Mouse (Mus musculus): ENCODE results near the gene Cyp11a1. TPM values are rescaled to one million over a fixed set of nuclear protein-coding genes. Genes with fewer than 3 reads are reported as not detected.

Cyp11a1 gene
- polyA plus RNA-seq, 1 experiment from 2014 or later: 0.64 TPM

DNA sequence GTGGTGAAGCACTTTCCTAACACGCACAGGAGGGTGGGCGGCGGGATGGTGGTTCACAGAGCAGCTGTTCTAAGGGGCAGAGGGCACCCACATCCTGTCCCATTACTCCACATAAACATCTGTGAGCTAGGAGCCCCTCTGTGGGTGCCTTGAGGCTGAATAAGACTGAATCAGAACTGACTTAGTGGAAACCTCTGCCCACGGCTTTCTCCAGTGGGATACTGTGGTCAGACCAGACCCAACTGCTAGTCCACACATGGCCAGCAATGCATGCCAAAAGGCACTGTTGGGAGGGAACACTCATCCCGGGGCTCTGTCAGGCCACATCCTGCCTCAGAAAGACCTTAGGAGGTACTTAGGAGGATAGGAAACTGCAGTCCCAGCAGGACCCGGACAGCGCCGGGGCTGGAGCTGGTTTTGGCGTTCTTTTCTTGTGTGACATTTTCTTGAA lies 34.0 kb upstream of the Cyp11a1 start:
- DNase-seq (ENCODE audit: low spot score): no peak
- no peaks in the 10 kb centered on the region for H3K27me3 ChIP-seq (ENCODE audit: insufficient read depth, low read length)
- H3K27ac ChIP-seq: 0 out of 2 replicates have a peak overlapping the region, but pooled peaks have one; percentile 2
- no peak for TF ChIP-seq CTCF (IDR thresholded peaks at IDR 0.05; ENCODE audit: low read depth)
- no peaks in the 10 kb centered on the region for H3K36me3 ChIP-seq (ENCODE audit: insufficient read depth, low read length)
- H3K9me3 ChIP-seq (replicated peaks; ENCODE audit: low read length): no peaks in the 10 kb centered on the region; the same call in 1 of the 2 replicates
- peaks cover 6% of the 10 kb centered on the region; the same call in 1 of the 2 replicates for H3K4me1 ChIP-seq (replicated peaks; ENCODE audit: insufficient read depth, low read length)
- H3K4me3 ChIP-seq (replicated peaks; ENCODE audit: low read depth, low read length): no peak overlapping the region
- H3K9ac ChIP-seq (ENCODE audit: low read depth, low read length): no peak overlapping the region
- H3K4me2 ChIP-seq (ENCODE audit: low read length): no peak overlapping the region
- no peak for ATAC-seq (replicated peaks; ENCODE audit: low FRiP score, low read depth)
- 45% methylated on average over 9 of the region's 9 CpGs for WGBS

DNA sequence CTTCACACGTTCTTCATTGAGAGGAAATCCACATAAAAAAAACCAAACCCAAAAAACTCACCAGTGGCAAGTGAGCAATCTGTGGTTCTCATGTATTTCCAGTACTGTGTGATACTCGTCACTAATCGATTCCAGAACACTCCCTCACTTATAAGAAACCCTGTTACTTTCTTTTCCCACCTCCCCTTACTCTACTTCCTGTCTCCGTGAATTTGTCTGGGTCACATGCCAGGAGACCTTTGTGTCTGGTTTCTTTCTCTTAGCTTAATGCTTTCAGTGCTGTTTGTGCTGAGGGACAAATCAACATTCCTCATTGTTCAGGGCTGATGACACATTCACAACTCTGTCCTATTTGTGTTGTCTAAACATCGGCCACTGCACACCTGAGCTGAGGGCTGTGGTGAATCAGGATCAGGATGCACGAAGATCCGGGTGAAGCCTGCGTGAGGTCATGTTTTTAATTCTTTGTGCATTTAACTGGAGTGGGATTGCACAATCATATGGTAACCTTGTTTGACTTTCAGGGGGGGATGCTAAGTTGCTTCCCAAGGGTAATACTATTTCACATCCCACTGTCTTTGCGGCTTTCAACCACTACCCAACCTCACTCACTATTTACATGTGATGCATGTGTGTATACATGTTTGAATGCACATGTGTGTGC lies 33.3 kb upstream of the Cyp11a1 start:
- H3K36me3 ChIP-seq (ENCODE audit: insufficient read depth, low read length): no peaks in the 10 kb centered on the region
- peaks cover 6% of the 10 kb centered on the region; the same call in 1 of the 2 replicates for H3K4me1 ChIP-seq (replicated peaks; ENCODE audit: insufficient read depth, low read length)
- no peak overlapping the region for H3K9ac ChIP-seq (ENCODE audit: low read depth, low read length)
- no peak for TF ChIP-seq CTCF (IDR thresholded peaks at IDR 0.05; ENCODE audit: low read depth)
- DNase-seq (ENCODE audit: low spot score) (no peak), ATAC-seq (replicated peaks; ENCODE audit: low FRiP score, low read depth) (no peak)
- H3K4me2 ChIP-seq (ENCODE audit: low read length): no peak overlapping the region
- no peak overlapping the region for H3K4me3 ChIP-seq (replicated peaks; ENCODE audit: low read depth, low read length)
- 0 out of 2 replicates have a peak overlapping the region, but pooled peaks have one; percentile 2 for H3K27ac ChIP-seq
- no peaks in the 10 kb centered on the region for H3K27me3 ChIP-seq (ENCODE audit: insufficient read depth, low read length)
- no peaks in the 10 kb centered on the region; the same call in 1 of the 2 replicates for H3K9me3 ChIP-seq (replicated peaks; ENCODE audit: low read length)
- WGBS: 45% methylated on average over 9 of the region's 9 CpGs

DNA sequence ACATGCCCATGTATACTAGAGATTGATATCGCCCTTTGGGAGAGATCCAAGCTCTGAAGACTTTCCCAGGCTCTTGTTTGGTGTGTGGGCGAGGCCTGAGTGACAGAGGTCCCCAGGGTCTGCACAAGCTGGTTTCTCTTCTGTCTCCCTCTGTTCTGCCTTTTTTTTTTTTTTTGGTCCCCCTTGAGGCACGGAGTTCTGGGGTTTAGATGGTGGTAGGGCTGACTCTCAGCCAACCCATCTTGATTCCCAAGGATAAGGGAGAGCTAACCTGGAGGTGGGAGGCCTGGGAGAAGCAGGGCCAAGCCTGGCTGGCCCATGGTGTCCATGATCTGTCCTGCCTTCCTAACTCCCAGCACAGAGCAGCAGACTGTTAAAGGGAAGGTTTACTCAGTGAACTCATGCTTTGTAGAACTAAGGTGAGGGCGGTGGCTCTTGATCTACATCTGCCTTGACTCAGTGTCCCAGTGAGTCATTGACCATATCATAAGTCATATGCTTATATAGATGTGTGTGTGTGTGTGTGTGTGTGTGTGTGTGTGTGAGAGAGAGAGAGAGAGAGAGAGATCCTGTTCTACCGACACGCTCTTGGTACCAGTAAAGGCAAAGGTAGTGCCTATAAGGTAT lies 32.7 kb upstream of the Cyp11a1 start:
- H3K27me3 ChIP-seq (ENCODE audit: insufficient read depth, low read length): no peaks in the 10 kb centered on the region
- 82% methylated on average over 6 of the region's 6 CpGs for WGBS

DNA sequence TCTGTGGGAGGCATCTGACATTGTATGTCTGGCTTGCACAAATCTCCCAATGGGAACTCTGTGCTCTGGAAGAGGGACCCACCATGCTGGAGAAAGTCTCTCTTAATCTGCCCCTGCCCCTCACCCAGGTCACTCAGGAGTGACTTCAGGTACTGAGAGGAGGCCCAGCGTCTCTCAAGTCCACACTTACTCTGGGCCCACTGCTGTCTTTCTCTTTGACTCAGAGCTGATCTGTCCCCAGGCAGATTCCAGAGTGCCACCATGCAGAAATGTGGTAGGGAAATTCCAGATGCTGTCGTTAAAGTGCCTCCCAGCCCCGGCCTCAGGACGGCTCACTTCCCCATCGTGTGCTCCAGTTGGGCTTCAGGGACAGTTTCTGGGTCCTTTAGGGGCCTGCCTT lies 32.0 kb upstream of the Cyp11a1 start:
- no peak for ATAC-seq (replicated peaks; ENCODE audit: low FRiP score, low read depth)
- TF ChIP-seq CTCF (IDR thresholded peaks at IDR 0.05; ENCODE audit: low read depth): no peak
- H3K36me3 ChIP-seq (ENCODE audit: insufficient read depth, low read length): no peaks in the 10 kb centered on the region

More for the DNA sequence above, 32.7 kb upstream of the Cyp11a1 start:
- Histone ChIP-seq H3K4me3 (replicated peaks; ENCODE audit: low read depth, low read length) (no peak overlapping the region), H3K4me2 (ENCODE audit: low read length) (no peak overlapping the region), H3K9ac (ENCODE audit: low read depth, low read length) (no peak overlapping the region), H3K27ac (no peak overlapping the region), H3K36me3 (ENCODE audit: insufficient read depth, low read length) (no peaks in the 10 kb centered on the region), H3K4me1 (replicated peaks; ENCODE audit: insufficient read depth, low read length) (peaks cover 6% of the 10 kb centered on the region; the same call in 1 of the 2 replicates), H3K9me3 (replicated peaks; ENCODE audit: low read length) (no peaks in the 10 kb centered on the region; the same call in 1 of the 2 replicates)
- no peak for TF ChIP-seq CTCF (IDR thresholded peaks at IDR 0.05; ENCODE audit: low read depth)
- no peak for DNase-seq (ENCODE audit: low spot score)
- no peak for ATAC-seq (replicated peaks; ENCODE audit: low FRiP score, low read depth)

DNA sequence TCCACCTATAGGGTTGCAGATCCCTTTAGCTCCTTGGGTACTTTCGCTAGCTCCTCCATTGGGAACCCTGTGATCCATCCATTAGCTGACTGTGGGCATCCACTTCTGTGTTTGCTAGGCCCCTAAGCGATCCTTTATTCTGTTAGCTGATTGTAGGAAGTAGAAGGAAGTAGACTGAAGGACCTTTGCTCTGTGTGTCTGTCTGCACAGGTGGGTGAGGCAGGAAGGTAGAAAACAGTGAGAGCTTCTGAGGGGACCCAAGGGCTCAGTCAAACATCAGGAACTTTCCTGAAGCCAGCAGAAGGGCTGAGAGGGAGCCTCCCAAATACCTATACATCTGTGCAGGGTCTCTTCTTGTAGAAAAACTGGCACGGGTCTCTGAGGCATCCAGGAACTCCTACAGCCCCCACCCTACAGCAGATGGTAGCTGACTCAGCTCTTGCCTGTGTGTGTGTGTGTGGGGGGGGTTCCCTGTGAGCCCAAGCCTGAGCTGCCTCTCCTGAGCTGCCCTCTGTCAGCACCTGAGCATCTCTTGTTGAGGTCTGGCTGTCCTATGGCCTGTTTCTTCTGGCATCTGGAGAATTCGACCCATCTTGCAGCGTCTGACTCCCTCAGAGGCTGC lies 30.9 kb upstream of the Cyp11a1 start:
- H3K27me3 ChIP-seq (ENCODE audit: insufficient read depth, low read length): no peaks in the 10 kb centered on the region
- H3K4me3 ChIP-seq (replicated peaks; ENCODE audit: low read depth, low read length): no peak overlapping the region
- WGBS: 64% methylated on average over 5 of the region's 5 CpGs
- H3K9ac ChIP-seq (ENCODE audit: low read depth, low read length): no peak overlapping the region
- peaks cover 6% of the 10 kb centered on the region; the same call in 1 of the 2 replicates for H3K4me1 ChIP-seq (replicated peaks; ENCODE audit: insufficient read depth, low read length)
- H3K4me2 ChIP-seq (ENCODE audit: low read length): no peak overlapping the region
- no peak for TF ChIP-seq CTCF (IDR thresholded peaks at IDR 0.05; ENCODE audit: low read depth)
- no peaks in the 10 kb centered on the region; the same call in 1 of the 2 replicates for H3K9me3 ChIP-seq (replicated peaks; ENCODE audit: low read length)
- ATAC-seq (replicated peaks; ENCODE audit: low FRiP score, low read depth) (no peak), DNase-seq (ENCODE audit: low spot score) (no peak)
- no peak overlapping the region for H3K27ac ChIP-seq
- no peaks in the 10 kb centered on the region for H3K36me3 ChIP-seq (ENCODE audit: insufficient read depth, low read length)

More for the DNA sequence above, 32.0 kb upstream of the Cyp11a1 start:
- Histone ChIP-seq H3K27ac (no peak overlapping the region), H3K9me3 (replicated peaks; ENCODE audit: low read length) (no peaks in the 10 kb centered on the region; the same call in 1 of the 2 replicates), H3K4me2 (ENCODE audit: low read length) (no peak overlapping the region), H3K4me3 (replicated peaks; ENCODE audit: low read depth, low read length) (no peak overlapping the region), H3K27me3 (ENCODE audit: insufficient read depth, low read length) (no peaks in the 10 kb centered on the region), H3K4me1 (replicated peaks; ENCODE audit: insufficient read depth, low read length) (peaks cover 6% of the 10 kb centered on the region; the same call in 1 of the 2 replicates), H3K9ac (ENCODE audit: low read depth, low read length) (no peak overlapping the region)
- 32% methylated on average over 5 of the region's 5 CpGs for WGBS
- no peak for DNase-seq (ENCODE audit: low spot score)

DNA sequence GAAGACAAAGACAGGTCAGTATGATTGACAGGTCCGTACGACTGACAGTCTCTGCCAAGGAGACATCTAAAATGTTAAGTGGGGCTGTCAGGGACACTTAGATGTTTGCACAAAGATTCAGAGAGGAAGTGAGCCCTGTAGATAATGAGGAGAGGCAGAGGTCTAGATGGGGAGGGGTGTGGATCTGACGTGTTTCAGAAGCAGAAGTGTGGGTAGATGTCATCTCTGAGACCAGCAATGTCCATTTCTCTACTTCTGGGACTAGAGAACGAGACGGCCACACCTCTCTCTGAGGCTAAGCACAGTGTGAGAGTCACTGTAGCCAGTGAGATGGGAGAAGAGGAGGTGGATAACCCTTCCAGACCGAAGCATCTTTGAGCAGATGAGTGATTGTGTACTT lies 28.2 kb upstream of the Cyp11a1 start:
- H3K4me1 ChIP-seq (replicated peaks; ENCODE audit: insufficient read depth, low read length): no peaks in the 10 kb centered on the region; the same call in 1 of the 2 replicates
- H3K4me2 ChIP-seq (ENCODE audit: low read length): no peak overlapping the region
- H3K27ac ChIP-seq: no peak overlapping the region
- no peaks in the 10 kb centered on the region; the same call in 1 of the 2 replicates for H3K9me3 ChIP-seq (replicated peaks; ENCODE audit: low read length)
- no peaks in the 10 kb centered on the region for H3K27me3 ChIP-seq (ENCODE audit: insufficient read depth, low read length)
- H3K36me3 ChIP-seq (ENCODE audit: insufficient read depth, low read length): no peaks in the 10 kb centered on the region
- ATAC-seq (replicated peaks; ENCODE audit: low FRiP score, low read depth) (no peak), DNase-seq (ENCODE audit: low spot score) (no peak)
- 80% methylated on average over 6 of the region's 6 CpGs for WGBS
- no peak overlapping the region for H3K4me3 ChIP-seq (replicated peaks; ENCODE audit: low read depth, low read length)
- no peak for TF ChIP-seq CTCF (IDR thresholded peaks at IDR 0.05; ENCODE audit: low read depth)
- no peak overlapping the region for H3K9ac ChIP-seq (ENCODE audit: low read depth, low read length)

Measured in kidney, postnatal 0 days (tissue).